Mouse (Mus musculus): ENCODE results near the gene Arl6ip4.

- TF ChIP-seq EP300 (IDR thresholded peaks at IDR 0.05; ENCODE audit: insufficient read depth, low read depth, low read length) (no peak), CTCF (IDR thresholded peaks at IDR 0.05; ENCODE audit: low read depth, low read length) (no peak)
These were observed 51.7 kb downstream of the Arl6ip4 start for GRCm38 (mm10) chr5:124167621-124168020.
